Mouse (Mus musculus) gastrocnemius, postnatal 10 days (tissue): ENCODE results near the gene Abl2. TPM values are rescaled to one million over a fixed set of nuclear protein-coding genes. Genes with fewer than 3 reads are reported as not detected.
"Not testable (repeated sequence)": the region's sequence is repeated elsewhere in the genome, so short reads cannot be mapped to it uniquely, and the experiment has no call there.

Experiments
- DNase-seq: peaks from one replicate; pipeline ENCODE4 v3.0.0; 2021; ENCODE audit warnings: mixed read lengths
- total RNA-seq, 2 experiments: library from RNA; stranded (reverse); gene quantifications; 2 replicates each; pipeline ENCODE4 v1.2.3; 2021

Gene Abl2
- total RNA-seq, 2 experiments from 2014 or later, result 16.1 to 18.7 TPM

- DNase-seq, result no peak
Observed at GRCm38 (mm10) chr1:156635148-156635547, 76.6 kb downstream of the Abl2 start.

DNA sequence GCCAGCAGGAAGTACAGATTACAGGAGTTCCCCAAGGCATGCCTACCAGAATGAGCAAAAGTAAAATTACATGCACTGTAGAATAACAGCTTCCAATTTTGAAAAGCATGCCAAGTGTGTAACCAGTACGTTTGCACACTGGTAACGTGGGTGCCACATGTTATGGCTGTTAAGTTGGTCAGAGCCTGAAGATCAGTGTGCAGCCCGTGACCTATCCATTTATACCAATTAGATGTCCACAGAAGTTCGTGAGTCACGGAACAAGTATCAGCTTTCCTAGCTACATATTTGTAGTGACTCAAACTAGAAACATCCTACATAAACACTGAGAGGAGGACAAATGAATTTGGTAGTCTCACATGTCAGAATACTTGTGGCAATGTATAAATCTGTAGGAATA lies 80.9 kb downstream of the Abl2 start:
- DNase-seq, result no peak

DNA sequence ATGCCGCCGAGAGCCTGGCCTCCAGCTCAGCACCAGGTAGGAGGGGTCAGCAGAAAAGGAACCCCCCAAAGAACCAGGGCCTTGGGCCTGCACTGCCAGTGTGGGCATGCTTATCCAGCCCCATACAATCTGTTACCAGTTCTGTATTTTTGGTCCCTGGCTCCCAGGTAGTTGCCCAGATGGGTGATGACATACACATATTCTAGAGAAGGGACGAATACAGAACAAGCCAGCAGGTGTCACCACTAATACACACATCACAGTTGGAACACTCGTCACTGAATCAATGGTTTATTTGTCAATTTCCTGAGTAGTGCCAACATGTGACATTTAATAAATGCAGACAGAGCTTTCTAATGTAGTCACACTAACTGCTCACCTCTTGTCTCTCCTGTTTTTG lies 82.0 kb downstream of the Abl2 start:
- DNase-seq, result no peak

GRCm38 (mm10) chr1:156641808-156642207 lies 83.2 kb downstream of the Abl2 start:
- DNase-seq, result no peak

DNA sequence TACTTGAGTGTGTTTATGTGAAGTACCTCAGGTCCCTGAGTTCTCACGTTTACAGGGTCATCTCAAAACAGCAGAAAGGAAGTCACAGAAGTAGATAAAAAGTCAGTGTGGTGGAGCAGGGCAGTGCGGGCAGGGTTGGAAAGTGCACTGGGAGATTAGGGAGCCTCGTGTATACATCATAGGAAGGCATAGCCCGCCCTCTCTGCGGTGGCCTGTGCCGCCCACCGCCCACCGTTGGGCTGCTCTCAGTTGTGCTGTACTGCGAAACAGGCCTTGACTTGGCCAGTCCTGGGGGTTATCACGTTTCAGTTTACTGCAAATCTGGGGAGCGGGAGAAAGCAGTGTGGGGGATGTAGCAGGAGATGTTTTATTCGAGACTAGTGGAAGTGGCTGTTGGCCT lies 84.2 kb downstream of the Abl2 start:
- DNase-seq, result no peak

DNA sequence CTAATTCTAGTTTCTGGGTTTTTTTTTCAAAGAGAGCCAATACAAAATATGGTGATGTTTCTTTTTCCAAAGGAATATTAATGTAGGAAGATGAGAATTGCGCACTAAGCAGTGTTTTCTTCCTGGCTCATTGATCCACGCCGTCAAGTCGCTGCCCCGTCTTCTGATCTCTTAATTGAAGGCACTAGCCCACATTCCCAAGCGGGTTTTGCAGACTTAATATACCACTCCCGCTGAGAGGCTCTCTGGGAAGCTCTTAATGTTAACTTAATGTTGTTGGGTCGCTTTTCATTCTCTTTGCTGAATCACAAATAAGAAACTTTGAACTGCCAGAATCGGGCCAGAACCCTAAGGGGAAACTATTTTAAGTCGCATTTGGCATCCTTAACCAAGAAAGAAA lies 85.5 kb downstream of the Abl2 start:
- no peak for DNase-seq

DNA sequence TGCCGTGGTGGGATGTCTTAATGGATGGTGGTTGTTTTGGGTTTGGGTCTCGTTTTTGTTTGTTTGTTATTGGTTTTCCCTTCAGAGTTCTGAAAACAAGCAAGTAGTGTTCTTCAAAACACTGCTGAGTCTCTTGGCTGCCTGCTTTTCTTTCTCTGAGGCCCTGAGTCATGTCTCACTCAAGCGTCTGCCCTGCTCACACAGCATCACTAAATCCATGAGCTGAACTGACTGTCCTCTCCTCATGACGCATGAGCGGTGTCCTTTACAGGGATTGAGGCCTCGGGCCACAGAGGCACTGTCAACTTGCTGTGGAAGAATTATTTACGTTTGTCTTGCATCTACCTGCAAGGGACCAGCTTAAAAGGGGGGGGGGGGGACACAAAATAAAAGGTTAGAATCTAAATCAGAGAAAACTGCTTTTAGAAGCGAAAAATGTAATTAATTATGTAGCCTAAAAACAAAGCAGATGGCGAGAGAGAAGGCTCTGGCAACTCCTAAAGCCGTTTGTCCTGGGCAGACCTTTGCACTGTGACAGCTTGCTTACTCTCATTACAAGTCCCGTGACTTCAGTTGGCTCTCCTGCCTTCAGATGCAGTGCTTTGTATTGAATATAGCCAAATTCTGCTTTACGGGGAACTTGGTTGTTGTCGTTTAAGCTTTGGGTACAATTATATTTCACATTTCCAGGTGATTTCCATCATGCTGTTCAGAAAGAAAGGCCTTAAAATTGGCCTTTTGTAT lies 86.4 kb downstream of the Abl2 start:
- DNase-seq, result no peak

- no peak for DNase-seq
Observed at GRCm38 (mm10) chr1:156645971-156646370, 87.4 kb downstream of the Abl2 start.

GRCm38 (mm10) chr1:156648705-156649104 lies 90.1 kb downstream of the Abl2 start:
- DNase-seq, result no peak

DNA sequence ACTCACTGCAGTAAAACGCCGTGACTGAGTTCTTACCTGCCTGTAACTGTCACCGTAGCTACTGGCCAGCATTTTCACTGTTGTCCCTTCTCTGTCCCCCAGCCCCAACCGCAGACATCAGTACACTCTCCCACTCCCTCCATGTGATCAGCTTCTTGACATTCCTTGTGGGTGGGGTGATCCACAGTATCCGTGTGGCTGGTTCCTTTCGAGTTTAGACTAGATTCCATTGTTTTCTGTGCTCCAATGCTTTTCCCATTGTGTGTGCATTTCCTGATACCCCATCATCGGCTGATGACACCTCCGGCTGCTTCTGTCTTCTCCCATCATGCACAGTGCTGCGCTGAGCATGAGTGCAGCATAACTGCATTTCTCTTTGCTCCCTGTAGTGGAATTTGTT lies 92.0 kb downstream of the Abl2 start:
- no peak for DNase-seq

- no peak for DNase-seq
Observed at GRCm38 (mm10) chr1:156652189-156652822, 93.7 kb downstream of the Abl2 start.

- no peak for DNase-seq
Observed at GRCm38 (mm10) chr1:156654735-156655530, 96.3 kb downstream of the Abl2 start.

DNA sequence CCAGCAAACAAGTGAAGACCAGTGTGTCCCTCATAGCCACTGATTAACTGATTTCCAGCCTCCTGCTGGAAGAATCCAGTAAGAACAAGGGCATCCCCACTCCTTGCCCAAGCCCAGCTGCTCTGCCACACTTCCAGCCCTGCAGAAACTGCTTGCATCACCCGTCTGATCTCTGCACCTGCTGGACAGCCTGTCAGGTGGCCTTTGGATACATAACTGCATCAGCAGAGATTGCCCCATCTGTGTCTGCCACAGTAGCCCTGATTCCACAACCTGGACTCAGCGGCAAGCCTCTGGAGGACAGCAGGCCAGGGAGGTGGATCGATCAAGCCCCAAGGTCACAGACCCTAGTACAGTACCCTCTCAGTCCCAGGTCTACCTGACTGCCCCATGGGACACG lies 98.9 kb downstream of the Abl2 start:
- DNase-seq, result no peak

DNA sequence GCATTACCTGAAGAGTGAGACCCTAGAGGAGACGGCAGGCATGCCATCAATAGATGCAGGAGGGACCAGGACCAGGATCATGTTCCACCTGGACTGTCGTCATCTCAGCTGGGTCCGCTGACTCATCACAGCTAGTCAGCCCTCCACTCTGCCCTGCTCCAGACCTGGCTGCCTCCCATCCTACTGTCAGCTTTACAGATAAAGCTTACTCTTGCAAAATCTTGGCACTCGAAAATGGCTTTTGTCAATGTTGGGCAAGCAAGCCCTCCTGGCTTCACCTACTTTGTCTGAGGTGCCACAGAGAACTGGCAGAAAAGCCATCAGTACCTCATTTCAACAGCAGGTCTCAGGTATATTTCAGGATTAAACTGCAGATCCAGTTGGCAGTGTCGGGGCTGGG lies 100.1 kb downstream of the Abl2 start:
- no peak for DNase-seq

- DNase-seq, result no peak
Observed at GRCm38 (mm10) chr1:156659906-156660659, 101.5 kb downstream of the Abl2 start.

DNA sequence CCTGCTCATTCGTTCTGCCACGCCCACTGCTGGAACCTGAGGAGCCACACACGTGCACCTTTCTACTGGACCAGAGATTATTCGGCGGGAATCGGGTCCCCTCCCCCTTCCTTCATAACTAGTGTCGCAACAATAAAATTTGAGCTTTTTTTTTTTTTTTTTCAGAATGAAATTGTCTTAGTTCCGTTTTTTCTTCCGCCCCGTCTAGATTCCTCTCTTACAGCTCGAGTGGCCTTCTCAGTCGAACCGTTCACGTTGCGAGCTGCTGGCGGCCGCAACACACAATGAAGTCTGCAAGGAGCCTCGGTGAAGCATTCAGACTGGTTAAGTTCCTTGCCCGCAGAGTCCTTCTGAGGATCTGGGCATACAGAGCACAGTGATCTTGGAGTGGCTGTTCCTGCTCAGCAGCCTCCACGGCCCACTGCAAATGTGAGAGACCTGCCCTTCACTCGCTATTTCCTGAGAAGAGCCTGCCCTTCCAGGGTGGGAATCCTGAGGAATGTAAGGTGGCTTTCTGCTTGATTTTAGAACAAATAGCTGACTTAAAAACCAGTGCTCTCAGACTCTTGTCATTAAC lies 102.2 kb downstream of the Abl2 start:
- not testable (repeated sequence) for DNase-seq

DNA sequence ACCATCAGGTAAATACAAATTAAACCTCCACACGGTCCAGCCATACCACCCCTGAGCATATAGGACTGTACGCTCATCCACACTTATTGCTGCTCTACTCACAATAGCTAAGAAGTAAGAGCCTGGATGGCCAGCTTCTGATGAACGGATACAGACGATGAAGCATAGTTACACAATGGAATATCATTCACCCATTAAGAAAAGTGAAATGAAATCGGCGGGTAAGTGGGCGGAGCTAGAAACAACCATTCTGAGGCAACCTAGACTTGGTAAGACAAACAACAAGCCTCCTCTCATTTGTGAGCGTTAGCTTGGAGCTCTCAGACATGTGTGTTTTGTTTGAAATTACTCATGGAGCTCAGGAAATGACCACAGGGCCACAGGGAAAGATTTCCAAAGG lies 107.2 kb downstream of the Abl2 start:
- DNase-seq, result no peak

GRCm38 (mm10) chr1:156667141-156667926 lies 108.7 kb downstream of the Abl2 start:
- no peak for DNase-seq

GRCm38 (mm10) chr1:156668602-156669001 lies 110.0 kb downstream of the Abl2 start:
- DNase-seq, result no peak

GRCm38 (mm10) chr1:156669208-156669983 lies 110.8 kb downstream of the Abl2 start:
- no peak for DNase-seq
